Mouse (Mus musculus) gastrocnemius, postnatal 14 days (tissue): ENCODE measurements at regions not wholly inside any gene's neighbourhood (a gene's known extent, or its start where the extent isn't known, plus 50 kb on each side); places are given as distances from the start of the nearest gene placed in this dataset.

Experiments used
- DNase-seq: peaks from one replicate; pipeline ENCODE4 v3.0.0; 2021; ENCODE audit warnings: mixed read lengths
- intact Hi-C: fragments of 180-260 bp; cut with DNase I; formaldehyde crosslinking; loops from one replicate; pipeline ENCODE4 v1.15.1; 2025; ENCODE audit warnings: low total_unique reads

GRCm38 (mm10) chr9:51379589-51379988 lies 50.9 kb upstream of the 1810046K07Rik start:
- no peak for DNase-seq
- intact Hi-C loops = no loop called here

- intact Hi-C loops = no loop called here
Measured at GRCm38 (mm10) chr9:51393921-51394320, 65.2 kb upstream of the 1810046K07Rik start.

GRCm38 (mm10) chr9:51394372-51394771 lies 65.7 kb upstream of the 1810046K07Rik start:
- intact Hi-C loops = no loop called here
- DNase-seq = peak; percentile 46

More at GRCm38 (mm10) chr9:51393921-51394320, 65.2 kb upstream of the 1810046K07Rik start:
- DNase-seq = no peak

GRCm38 (mm10) chr9:51396801-51397200 lies 68.1 kb upstream of the 1810046K07Rik start:
- no peak for DNase-seq
- intact Hi-C loops = no loop called here

GRCm38 (mm10) chr9:51397589-51398220 lies 69.0 kb upstream of the 1810046K07Rik start:
- intact Hi-C loops = no loop called here
- no peak for DNase-seq

GRCm38 (mm10) chr9:51398886-51399285 lies 70.2 kb upstream of the 1810046K07Rik start:
- no peak for DNase-seq
- intact Hi-C loops = no loop called here

GRCm38 (mm10) chr9:51399356-51399755 lies 70.6 kb upstream of the 1810046K07Rik start:
- DNase-seq = no peak
- intact Hi-C loops = no loop called here

- DNase-seq = no peak
- intact Hi-C loops = no loop called here
Measured at GRCm38 (mm10) chr9:51401779-51402178, 73.1 kb upstream of the 1810046K07Rik start.

- intact Hi-C loops = no loop called here
- no peak for DNase-seq
Measured at GRCm38 (mm10) chr9:51407978-51408377, 79.3 kb upstream of the 1810046K07Rik start.

- DNase-seq = peak; percentile 15
- intact Hi-C loops = no loop called here
Measured at GRCm38 (mm10) chr9:51418923-51419482, 90.3 kb upstream of the 1810046K07Rik start.

GRCm38 (mm10) chr9:51422553-51422952 lies 93.8 kb upstream of the 1810046K07Rik start:
- intact Hi-C loops = no loop called here

GRCm38 (mm10) chr9:51423341-51423740 lies 94.6 kb upstream of the 1810046K07Rik start:
- DNase-seq = no peak
- intact Hi-C loops = no loop called here

More at GRCm38 (mm10) chr9:51422553-51422952, 93.8 kb upstream of the 1810046K07Rik start:
- DNase-seq = no peak

- intact Hi-C loops = no loop called here
- DNase-seq = no peak
Measured at GRCm38 (mm10) chr9:51430426-51430825, 101.7 kb upstream of the 1810046K07Rik start.

- no peak for DNase-seq
- intact Hi-C loops = no loop called here
Measured at GRCm38 (mm10) chr9:51437130-51437529, 108.4 kb upstream of the 1810046K07Rik start.

GRCm38 (mm10) chr9:51441773-51442381 lies 113.2 kb upstream of the 1810046K07Rik start:
- DNase-seq = peak; percentile 25
- intact Hi-C loops = no loop called here

- DNase-seq = no peak
- intact Hi-C loops = no loop called here
Measured at GRCm38 (mm10) chr9:51455690-51456089, 127.0 kb upstream of the 1810046K07Rik start.

- DNase-seq = no peak
- intact Hi-C loops = no loop called here
Measured at GRCm38 (mm10) chr9:51462463-51463024, 133.8 kb upstream of the 1810046K07Rik start.

GRCm38 (mm10) chr9:51470031-51470430 lies 141.3 kb upstream of the 1810046K07Rik start:
- no peak for DNase-seq
- intact Hi-C loops = no loop called here

GRCm38 (mm10) chr9:51476511-51477056 lies 147.9 kb upstream of the 1810046K07Rik start:
- DNase-seq = no peak

GRCm38 (mm10) chr9:51487840-51488239 lies 159.1 kb upstream of the 1810046K07Rik start:
- no peak for DNase-seq

More at GRCm38 (mm10) chr9:51476511-51477056, 147.9 kb upstream of the 1810046K07Rik start:
- intact Hi-C loops = no loop called here

More at GRCm38 (mm10) chr9:51487840-51488239, 159.1 kb upstream of the 1810046K07Rik start:
- intact Hi-C loops = no loop called here
